Mouse (Mus musculus) right cerebral cortex, postnatal 25 days (tissue): ENCODE results near the gene Naa10.

Experiments
- DNase-seq: peaks from one replicate; pipeline ENCODE4 v3.0.0; 2022

Naa10 gene

GRCm38 (mm10) chrX:73921823-73922549 lies at the start of gene Naa10, which contains the start of gene Arhgap4:
Gene Naa10, minus strand, starts transcription at chrX:73921944.
Gene Arhgap4, minus strand, starts transcription at chrX:73921870.
- DNase-seq: peak; percentile 84

- no peak for DNase-seq
Observed at GRCm38 (mm10) chrX:73970781-73971180, 49.0 kb upstream of the Naa10 start.

- DNase-seq: no peak
Observed at GRCm38 (mm10) chrX:73969729-73970128, 48.0 kb upstream of the Naa10 start.

- DNase-seq: no peak
Observed at GRCm38 (mm10) chrX:73969167-73969566, 47.4 kb upstream of the Naa10 start.

DNA sequence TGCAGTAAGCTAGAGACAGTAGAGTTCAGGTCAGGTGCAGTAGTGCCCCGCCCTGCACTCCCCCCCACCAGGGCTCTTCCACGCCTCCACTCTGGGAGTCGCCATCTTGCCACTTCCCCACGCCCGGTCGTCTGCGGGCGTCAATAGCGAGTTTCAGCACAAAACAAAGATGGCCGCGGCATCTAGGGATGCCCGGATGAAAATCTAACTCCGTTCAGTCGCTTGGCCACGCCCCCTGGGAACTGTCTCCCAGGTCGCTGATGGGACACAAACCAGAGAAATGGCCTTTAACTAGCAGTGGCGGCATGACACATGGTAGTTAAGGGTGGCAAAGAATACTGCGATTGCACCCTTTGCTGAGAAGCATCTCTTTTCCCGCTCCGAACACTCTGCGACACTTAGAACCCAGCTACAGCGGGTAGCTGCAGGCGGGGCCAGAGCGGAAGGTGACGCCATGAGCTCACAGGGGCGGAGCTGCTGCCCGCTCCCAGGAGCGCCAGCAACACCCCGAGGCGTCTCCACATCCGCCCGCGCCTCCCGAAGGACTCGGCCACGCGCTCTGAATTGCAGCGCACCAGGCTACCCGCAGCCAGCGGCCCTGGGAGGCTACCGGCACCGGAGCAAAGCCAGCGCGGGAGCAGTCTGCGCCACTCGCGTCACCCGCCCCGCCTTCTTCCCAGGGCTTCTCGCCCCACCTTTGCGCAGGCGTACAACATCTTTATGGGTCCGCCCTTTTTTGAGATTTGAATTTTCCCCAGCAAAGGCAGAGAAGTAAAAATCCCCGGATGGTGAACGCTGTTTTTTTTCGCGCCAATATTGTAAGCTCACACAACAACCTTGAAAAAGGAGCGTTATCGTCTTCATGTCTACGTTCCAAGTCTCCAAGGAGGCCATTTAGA lies 45.7 kb upstream of the Naa10 start:
- DNase-seq: peak; percentile 88

- peak; percentile 87 for DNase-seq
Observed at GRCm38 (mm10) chrX:73966248-73967176, 44.8 kb upstream of the Naa10 start, which contains the start of gene Hcfc1. Gene Hcfc1, minus strand, starts transcription at chrX:73966357.

DNA sequence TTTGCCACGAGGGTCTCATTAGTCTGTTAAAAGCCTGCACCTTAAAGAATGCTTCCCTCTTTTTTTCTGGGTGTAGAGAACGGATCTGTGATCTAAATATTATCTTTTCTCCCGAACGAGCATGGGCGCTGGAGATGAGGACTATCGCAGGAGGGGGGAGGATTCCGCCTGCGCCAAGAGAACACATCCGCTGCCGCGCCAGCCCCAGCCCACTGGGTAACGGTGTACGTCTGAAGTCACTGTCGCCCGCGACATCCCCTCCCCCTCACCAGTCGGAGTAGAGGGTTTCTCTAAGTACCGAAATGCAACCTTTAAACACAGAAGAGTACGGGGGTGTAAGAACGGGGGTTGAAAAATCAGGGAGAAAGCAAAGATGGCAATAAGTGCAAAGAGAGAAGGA lies 43.6 kb upstream of the Naa10 start:
- peak; percentile 66 for DNase-seq

GRCm38 (mm10) chrX:73964363-73964762 lies 42.6 kb upstream of the Naa10 start:
- DNase-seq: no peak

DNA sequence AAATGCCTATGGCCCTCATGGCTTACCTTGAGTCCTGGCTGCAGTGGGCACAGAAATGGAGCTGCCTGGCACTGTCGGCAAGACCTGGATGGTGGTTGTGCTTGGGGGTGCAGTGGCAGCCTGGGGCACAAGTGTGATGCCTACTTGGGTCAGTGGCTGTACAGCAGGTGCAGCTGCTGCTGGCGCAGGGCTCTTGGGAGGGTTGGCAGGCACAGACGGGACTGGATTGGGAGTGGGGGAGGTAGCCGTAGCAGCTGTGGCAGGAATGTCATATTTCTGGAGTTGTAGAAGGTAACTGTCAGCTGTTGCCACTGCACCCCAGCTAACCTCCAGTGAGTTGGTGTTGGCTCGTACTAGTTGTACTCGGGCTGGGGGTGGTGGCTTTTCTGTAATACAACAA lies 33.2 kb upstream of the Naa10 start:
- no peak for DNase-seq

GRCm38 (mm10) chrX:73952603-73953002 lies 30.9 kb upstream of the Naa10 start:
- no peak for DNase-seq

DNA sequence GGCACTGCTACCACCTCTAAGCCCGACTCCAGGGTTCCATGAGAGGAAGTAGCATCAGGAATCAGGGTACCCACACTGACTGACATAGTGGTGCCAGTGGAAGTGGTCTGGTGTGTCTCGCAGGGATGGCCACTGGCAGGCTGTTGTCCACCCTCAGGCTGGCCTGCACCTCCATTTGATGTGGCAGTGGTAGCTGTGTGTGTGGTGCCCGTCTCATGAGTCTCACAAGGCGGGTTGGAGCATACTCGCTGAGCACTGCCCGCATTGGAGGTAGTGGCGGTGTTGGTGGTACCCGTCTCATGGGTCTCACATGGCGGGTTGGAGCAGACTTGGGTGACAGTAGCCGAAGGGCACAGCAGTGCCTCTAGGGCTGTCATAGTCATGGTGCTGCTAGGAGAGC lies 27.6 kb upstream of the Naa10 start:
- no peak for DNase-seq

DNA sequence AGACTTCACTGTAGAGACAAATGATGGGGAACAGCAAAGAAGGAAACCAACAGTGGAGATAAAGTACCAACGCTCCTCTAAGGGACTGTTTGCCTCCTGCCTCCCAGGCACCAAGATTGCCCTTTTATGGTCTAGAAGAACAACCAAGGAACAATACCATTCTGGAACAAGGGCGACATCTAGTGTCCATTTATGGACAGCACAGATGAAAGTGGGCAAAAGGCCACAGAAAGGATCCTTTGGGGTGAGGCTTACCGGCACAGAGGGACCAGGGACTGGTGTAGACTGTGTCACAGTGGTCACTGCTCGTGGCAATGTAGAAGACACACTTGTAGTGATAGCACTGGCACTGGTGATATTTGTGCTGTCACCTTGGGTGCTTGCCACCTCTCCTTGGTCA lies 26.9 kb upstream of the Naa10 start:
- DNase-seq: peak; percentile 8

- DNase-seq: no peak
Observed at GRCm38 (mm10) chrX:73946896-73947295, 25.2 kb upstream of the Naa10 start.

DNA sequence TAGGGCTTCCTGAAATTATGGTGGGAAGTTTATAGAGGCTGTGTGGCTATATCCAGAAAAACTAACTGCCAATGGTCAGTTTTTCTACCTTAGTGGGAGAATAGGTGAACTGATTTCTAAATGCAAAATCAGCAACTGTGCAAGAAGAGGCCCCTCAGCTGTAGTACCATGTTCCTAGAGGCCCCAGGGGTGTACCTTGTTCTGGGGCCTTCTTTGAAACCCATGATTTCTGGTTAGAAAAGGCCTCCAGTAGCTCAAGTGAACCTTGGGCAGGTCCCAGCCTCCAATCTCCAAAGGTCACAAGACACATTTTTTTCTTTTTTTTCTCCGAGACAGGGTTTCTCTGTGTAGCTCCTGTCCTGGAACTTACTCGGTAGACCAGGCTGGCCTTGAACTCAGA lies 20.6 kb upstream of the Naa10 start:
- no peak for DNase-seq

GRCm38 (mm10) chrX:73941860-73942259 lies 20.1 kb upstream of the Naa10 start:
- no peak for DNase-seq

GRCm38 (mm10) chrX:73931871-73932270 lies 10.1 kb upstream of the Naa10 start:
- no peak for DNase-seq

DNA sequence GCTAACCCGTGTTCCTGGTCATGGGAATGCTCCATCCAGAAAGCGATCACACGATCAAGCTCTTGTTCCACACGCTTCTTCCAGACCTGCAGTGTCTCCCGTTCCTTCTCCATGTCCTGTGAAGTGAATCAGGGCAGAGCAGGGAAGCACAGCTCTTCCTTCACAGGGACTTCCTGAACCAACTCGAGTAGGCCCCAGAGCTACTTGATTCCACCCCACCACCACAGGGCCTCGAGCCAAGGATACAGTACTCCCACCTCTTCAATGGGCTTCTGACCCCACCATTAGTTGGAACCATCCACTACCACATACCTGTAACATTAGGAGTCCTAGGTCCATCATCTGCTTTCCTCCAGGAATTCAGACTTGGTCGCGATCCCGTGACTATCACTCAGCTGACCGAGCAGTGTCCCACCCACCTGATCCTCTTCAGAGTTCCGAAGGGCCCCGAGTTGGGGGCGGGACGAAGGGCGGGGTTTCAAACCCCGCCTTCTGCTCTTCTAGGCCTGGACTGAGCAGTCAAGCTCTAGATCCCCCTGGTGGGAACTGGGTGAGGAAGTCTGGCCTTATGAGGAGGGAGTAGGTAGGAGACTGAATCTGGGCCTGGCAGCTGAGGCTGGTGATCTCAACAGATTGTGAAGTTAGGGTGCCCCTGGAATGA lies 8.8 kb upstream of the Naa10 start, which contains the start of gene Renbp:
Gene Renbp, minus strand, starts transcription at position 449 of the 661 bp plus-strand sequence.
- no peak for DNase-seq

GRCm38 (mm10) chrX:73922550-73922882 lies 772 bp upstream of the Naa10 start:
- no peak for DNase-seq

- DNase-seq: no peak
Observed at GRCm38 (mm10) chrX:73921285-73921822, 390 bp downstream of the Naa10 start.

GRCm38 (mm10) chrX:73918631-73919030 lies 3.1 kb downstream of the Naa10 start:
- DNase-seq: no peak

DNA sequence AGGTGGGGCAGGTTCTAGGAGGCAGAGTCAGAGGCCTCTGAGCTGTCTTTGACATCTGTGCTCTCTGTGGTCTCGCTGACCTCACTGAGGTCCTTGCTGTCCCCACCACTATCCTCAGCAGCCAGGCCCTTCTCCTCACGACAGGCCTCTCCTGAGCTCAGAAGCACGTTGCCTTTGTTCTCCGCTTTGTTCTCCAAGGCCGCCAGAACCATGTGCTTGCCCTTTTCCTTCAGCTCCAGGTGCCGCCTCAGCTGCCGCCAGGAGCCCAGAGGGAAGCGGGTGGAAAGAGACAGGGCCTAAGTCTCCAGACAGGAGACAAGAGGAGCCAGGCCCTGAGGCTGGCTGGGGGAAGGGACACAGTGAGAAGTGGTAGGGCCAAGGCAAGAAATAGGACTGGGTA lies 4.8 kb downstream of the Naa10 start:
- DNase-seq: no peak
